Mouse (Mus musculus): Measurements from ENCODE around the gene Sap30bp. TPM values are rescaled to one million over a fixed set of nuclear protein-coding genes. Genes with fewer than 3 reads are reported as not detected.

Gene Sap30bp
- total and polyA plus RNA-seq, 3 experiments: 9.1 to 18.1 (median 16.4) TPM

DNA sequence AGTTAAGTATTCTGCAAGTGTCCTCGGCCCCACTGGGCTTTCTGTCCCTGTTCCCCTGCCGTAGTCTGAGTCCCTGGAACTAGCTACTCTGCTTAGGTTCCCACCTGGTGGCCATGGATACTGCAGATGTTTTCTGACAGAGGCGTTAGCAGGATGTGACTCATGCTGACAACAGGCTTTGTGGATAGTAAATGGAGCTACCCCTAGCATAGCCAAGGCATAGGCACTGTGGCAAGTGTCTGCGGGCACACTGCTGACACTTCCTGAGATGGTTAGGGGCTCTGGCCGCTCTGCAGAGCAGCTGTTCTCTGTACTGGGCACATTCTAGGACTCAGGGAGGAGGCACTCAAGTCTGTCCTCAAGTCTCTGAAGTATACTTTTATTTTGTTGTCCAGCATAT is 21.6 kb downstream of the Sap30bp start:
- DNase-seq: no peak
- WGBS: 61% methylated on average over 5 of the region's 5 CpGs
- Histone ChIP-seq H3K4me1 (ENCODE audit: control insufficient read depth, insufficient read depth, low read length) (no peaks in the 10 kb centered on the region), H3K4me3 (no peak overlapping the region), H3K27ac (peak overlapping the region; percentile 26), H3K27me3 (ENCODE audit: control insufficient read depth, insufficient read depth, low read length) (no peaks in the 10 kb centered on the region), H3K79me2 (replicated peaks; ENCODE audit: control insufficient read depth, insufficient read depth, low read length) (no peaks in the 10 kb centered on the region), H3K9ac (ENCODE audit: low read depth, low read length) (no peak overlapping the region), H3K36me3 (ENCODE audit: control insufficient read depth, insufficient read depth, low read length) (no peaks in the 10 kb centered on the region)
- TF ChIP-seq POLR2A (IDR thresholded peaks at IDR 0.05; ENCODE audit: insufficient read depth, low read depth, low read length) (no peak), EP300 (IDR thresholded peaks at IDR 0.05; ENCODE audit: insufficient read depth, low read depth, low read length) (no peak)
- intact Hi-C loops (cut with DNase I): no loop called here

DNA sequence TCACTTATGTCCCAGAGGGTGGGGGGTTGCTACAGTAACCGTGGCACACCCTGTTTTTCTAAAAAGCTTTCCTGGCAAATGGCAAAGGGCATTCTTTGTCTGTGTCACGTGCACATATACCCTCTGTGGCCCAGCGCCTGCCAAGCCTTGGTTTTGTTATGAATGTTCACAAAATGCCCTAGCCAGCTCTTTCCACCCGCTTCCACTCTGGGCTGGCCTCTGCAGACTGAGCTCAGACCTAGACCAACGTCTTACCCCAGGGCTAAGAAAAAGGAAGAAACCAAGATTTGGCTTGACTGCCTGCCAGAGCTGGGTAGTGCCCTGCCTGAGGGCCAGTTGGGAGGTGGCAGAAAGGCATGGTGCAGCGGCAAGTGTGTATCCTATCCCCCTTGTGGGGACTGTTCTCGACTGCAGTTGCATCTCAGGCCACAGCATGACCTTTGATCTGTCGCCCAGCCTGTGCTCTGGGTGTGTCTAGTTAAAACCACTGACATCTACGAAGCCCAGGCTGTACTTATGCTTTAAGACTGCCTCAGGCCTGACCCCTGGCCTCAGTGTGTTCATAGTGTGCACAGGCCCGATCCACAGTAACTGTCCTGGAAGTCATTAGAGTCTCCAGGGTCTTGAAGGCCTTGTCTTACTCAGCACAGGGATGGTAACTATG is 22.2 kb downstream of the Sap30bp start:
- H3K79me2 ChIP-seq (replicated peaks; ENCODE audit: control insufficient read depth, insufficient read depth, low read length): no peaks in the 10 kb centered on the region
- H3K4me1 ChIP-seq (ENCODE audit: control insufficient read depth, insufficient read depth, low read length): no peaks in the 10 kb centered on the region
- no peak overlapping the region for H3K4me3 ChIP-seq
- H3K9ac ChIP-seq (ENCODE audit: low read depth, low read length): no peak overlapping the region
- 68% methylated on average over 10 of the region's 10 CpGs for WGBS
- no peaks in the 10 kb centered on the region for H3K27me3 ChIP-seq (ENCODE audit: control insufficient read depth, insufficient read depth, low read length)
- peak in 1 of 2 experiments; percentile 52 for DNase-seq
- intact Hi-C loops (cut with DNase I): no loop called here
- no peaks in the 10 kb centered on the region for H3K36me3 ChIP-seq (ENCODE audit: control insufficient read depth, insufficient read depth, low read length)
- peak overlapping the region; percentile 43; the same call in 1 of the 2 replicates for H3K27ac ChIP-seq
- no peak for TF ChIP-seq CTCF (IDR thresholded peaks at IDR 0.05)
- TF ChIP-seq POLR2A (IDR thresholded peaks at IDR 0.05; ENCODE audit: insufficient read depth, low read depth, low read length): no peak
- TF ChIP-seq EP300 (IDR thresholded peaks at IDR 0.05; ENCODE audit: insufficient read depth, low read depth, low read length): no peak

DNA sequence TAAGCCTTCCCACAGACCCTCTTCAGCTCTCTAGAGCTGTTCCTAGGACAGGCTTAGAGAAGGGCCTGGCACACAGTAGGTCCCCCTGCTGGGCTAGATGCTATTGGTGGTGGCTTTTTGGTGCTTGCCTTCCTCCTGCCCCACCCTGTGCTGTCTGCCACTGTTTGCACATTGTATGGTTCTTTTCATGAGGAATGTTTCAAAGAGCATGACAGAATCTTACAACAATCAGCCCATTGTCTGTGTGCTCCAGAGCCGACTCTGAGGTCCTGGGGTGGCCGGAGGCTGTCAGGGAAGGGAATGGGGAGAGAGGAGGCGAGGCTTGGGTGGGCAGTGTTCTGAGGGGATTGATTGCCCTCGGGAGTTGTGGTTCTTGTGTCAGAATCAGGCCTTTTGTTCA is 23.4 kb downstream of the Sap30bp start:
- Histone ChIP-seq H3K27me3 (ENCODE audit: control insufficient read depth, insufficient read depth, low read length) (no peaks in the 10 kb centered on the region), H3K27ac (no peak overlapping the region), H3K4me3 (no peak overlapping the region), H3K4me1 (ENCODE audit: control insufficient read depth, insufficient read depth, low read length) (no peaks in the 10 kb centered on the region), H3K36me3 (ENCODE audit: control insufficient read depth, insufficient read depth, low read length) (no peaks in the 10 kb centered on the region), H3K9ac (ENCODE audit: low read depth, low read length) (no peak overlapping the region), H3K79me2 (replicated peaks; ENCODE audit: control insufficient read depth, insufficient read depth, low read length) (no peaks in the 10 kb centered on the region)
- TF ChIP-seq POLR2A (IDR thresholded peaks at IDR 0.05; ENCODE audit: insufficient read depth, low read depth, low read length) (no peak), CTCF (IDR thresholded peaks at IDR 0.05) (no peak), EP300 (IDR thresholded peaks at IDR 0.05; ENCODE audit: insufficient read depth, low read depth, low read length) (no peak)
- 60% methylated on average over 4 of the region's 4 CpGs for WGBS
- intact Hi-C loops (cut with DNase I): no loop called here
- DNase-seq: no peak

DNA sequence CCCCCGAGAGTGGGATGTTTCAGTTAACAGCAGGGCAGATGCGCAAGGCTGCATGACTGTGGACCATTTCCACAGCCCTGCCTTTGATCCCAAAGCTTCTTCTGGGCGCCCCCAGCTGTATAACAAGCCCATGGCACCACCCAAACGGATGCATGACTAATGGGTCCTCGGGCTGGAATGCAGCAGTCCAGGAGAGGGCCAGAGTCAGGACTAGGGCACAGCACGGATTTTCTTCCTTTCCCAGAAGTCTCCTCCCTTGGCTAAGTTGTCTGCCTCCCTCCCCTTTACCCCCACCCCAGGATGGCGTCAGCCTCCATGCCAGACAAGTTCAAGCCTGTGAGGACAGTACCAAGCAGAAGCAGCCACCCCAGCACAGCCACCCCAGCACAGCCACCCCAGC is 24.9 kb downstream of the Sap30bp start:
- H3K36me3 ChIP-seq (ENCODE audit: control insufficient read depth, insufficient read depth, low read length): no peaks in the 10 kb centered on the region
- no peak for TF ChIP-seq CTCF (IDR thresholded peaks at IDR 0.05)
- TF ChIP-seq POLR2A (IDR thresholded peaks at IDR 0.05; ENCODE audit: insufficient read depth, low read depth, low read length): no peak
- TF ChIP-seq EP300 (IDR thresholded peaks at IDR 0.05; ENCODE audit: insufficient read depth, low read depth, low read length): no peak
- H3K9ac ChIP-seq (ENCODE audit: low read depth, low read length): no peak overlapping the region
- intact Hi-C loops (cut with DNase I): no loop called here
- no peak for DNase-seq
- WGBS: 69% methylated on average over 7 of the region's 7 CpGs
- no peaks in the 10 kb centered on the region for H3K4me1 ChIP-seq (ENCODE audit: control insufficient read depth, insufficient read depth, low read length)
- no peaks in the 10 kb centered on the region for H3K27me3 ChIP-seq (ENCODE audit: control insufficient read depth, insufficient read depth, low read length)
- no peak overlapping the region for H3K4me3 ChIP-seq
- no peaks in the 10 kb centered on the region for H3K79me2 ChIP-seq (replicated peaks; ENCODE audit: control insufficient read depth, insufficient read depth, low read length)
- H3K27ac ChIP-seq: no peak overlapping the region

- TF ChIP-seq POLR2A (IDR thresholded peaks at IDR 0.05; ENCODE audit: insufficient read depth, low read depth, low read length) (no peak), CTCF (IDR thresholded peaks at IDR 0.05) (no peak), EP300 (IDR thresholded peaks at IDR 0.05; ENCODE audit: insufficient read depth, low read depth, low read length) (no peak)
- intact Hi-C loops (cut with DNase I): no loop called here
- Histone ChIP-seq H3K27me3 (ENCODE audit: control insufficient read depth, insufficient read depth, low read length) (no peaks in the 10 kb centered on the region), H3K9ac (ENCODE audit: low read depth, low read length) (no peak overlapping the region), H3K4me1 (ENCODE audit: control insufficient read depth, insufficient read depth, low read length) (no peaks in the 10 kb centered on the region; the same call in 1 of the 2 replicates), H3K27ac (no peak overlapping the region), H3K4me3 (no peak overlapping the region), H3K79me2 (replicated peaks; ENCODE audit: control insufficient read depth, insufficient read depth, low read length) (no peaks in the 10 kb centered on the region), H3K36me3 (ENCODE audit: control insufficient read depth, insufficient read depth, low read length) (no peaks in the 10 kb centered on the region)
- 97% methylated on average over 9 of the region's 9 CpGs for WGBS
- DNase-seq: no peak
These were observed 25.9 kb downstream of the Sap30bp start for GRCm38 (mm10) chr11:115959018-115959417.

DNA sequence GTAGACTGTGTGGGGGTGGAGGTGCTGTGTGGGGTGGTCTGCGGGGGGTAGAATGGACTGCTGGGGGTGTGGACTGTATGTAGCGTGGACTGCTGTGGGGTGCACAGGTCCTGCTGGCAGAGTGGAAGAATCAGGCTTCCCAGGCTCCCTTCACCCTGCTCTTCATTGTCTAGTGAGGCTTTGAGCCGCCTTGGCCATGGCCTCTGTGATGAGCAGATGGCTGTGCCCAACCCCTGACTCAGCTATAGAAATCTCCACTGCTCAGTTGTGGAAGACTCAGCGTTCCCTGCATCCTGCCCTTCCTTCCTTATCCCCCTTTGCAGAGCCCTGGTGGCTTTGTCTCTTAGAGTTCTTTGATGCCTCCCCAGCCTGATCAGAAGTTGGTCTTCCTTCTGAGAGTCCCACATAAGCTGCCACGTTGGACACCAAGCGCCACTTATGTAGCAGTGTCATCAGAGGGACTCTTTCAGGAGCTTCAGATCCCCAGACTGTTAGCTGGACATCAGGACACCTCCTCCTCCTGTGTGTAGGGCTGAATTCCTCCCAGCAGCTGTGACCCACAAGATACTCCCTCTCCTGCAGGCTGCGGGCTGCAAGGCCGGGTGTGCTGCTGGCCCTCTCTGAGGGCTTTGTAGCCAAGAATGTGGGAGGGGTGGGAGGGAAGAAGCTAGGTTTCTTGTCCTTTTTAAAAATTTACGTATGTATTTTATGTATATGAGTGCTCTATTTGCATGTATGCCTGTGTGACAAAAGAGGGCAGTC is 29.8 kb downstream of the Sap30bp start:
- Histone ChIP-seq H3K4me1 (ENCODE audit: control insufficient read depth, insufficient read depth, low read length) (no peaks in the 10 kb centered on the region; the same call in 1 of the 2 replicates), H3K4me3 (no peak overlapping the region), H3K36me3 (ENCODE audit: control insufficient read depth, insufficient read depth, low read length) (no peaks in the 10 kb centered on the region), H3K27ac (no peak overlapping the region), H3K9ac (ENCODE audit: low read depth, low read length) (no peak overlapping the region), H3K79me2 (replicated peaks; ENCODE audit: control insufficient read depth, insufficient read depth, low read length) (no peaks in the 10 kb centered on the region), H3K27me3 (ENCODE audit: control insufficient read depth, insufficient read depth, low read length) (no peaks in the 10 kb centered on the region)
- intact Hi-C loops (cut with DNase I): no loop called here
- DNase-seq: no peak
- TF ChIP-seq CTCF (IDR thresholded peaks at IDR 0.05) (no peak), POLR2A (IDR thresholded peaks at IDR 0.05; ENCODE audit: insufficient read depth, low read depth, low read length) (no peak)
- 87% methylated on average over 9 of the region's 9 CpGs for WGBS
